Mouse (Mus musculus) left cerebral cortex, adult 9 months (tissue): Measurements from ENCODE around the gene Gjd3.
A peak's percentile ranks its signal among the peaks of the same experiment; 100 is the strongest.
"Not testable (repeated sequence)": the region's sequence is repeated elsewhere in the genome, so short reads cannot be mapped to it uniquely, and the experiment has no call there.

Source experiments
- DNase-seq, 2 experiments: peaks; one replicate each; pipeline ENCODE4 v3.0.0; 2022; ENCODE audit warnings: low spot score in 2 of 2

The Gjd3 gene

DNA sequence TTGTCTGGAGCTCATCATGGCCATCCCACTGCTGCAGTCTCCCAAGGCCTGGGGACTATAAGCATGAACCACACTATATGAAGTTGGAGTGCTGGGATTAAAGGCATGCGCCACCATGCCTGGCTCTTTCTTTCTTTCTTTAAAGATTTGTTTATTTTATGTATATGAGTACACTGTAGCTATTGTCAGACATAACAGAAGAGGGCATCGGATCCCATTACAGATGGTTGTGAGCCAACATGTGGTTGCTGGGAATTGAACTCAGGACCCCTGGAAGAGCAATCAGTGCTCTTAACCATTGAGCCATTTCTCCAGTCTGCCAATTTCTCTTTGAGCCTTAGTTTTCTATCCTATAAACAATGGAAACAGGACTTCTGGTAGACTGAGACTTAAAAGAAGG lies 49.0 kb downstream of the Gjd3 start:
- not testable (repeated sequence) for DNase-seq

- peak in 1 of 2 experiments; percentile 72 for DNase-seq
Measured at GRCm38 (mm10) chr11:98933151-98933550, 49.7 kb downstream of the Gjd3 start.

GRCm38 (mm10) chr11:98932293-98933091 lies 50.3 kb downstream of the Gjd3 start:
- DNase-seq, result no peak
